Mouse (Mus musculus) hindbrain, embryonic 14.5 days (tissue): Measurements from ENCODE around the gene Ano5. TPM values are rescaled to one million over a fixed set of nuclear protein-coding genes. Genes with fewer than 3 reads are reported as not detected.

Experiments
- polyA plus RNA-seq: library from polyadenylated mRNA; unstranded; fragments of >200 nt; fragmentation: Nextera tagmentation; extraction: Ambion mirVana; gene quantifications from 2 replicates; pipeline ENCODE4 v1.2.1, GENCODE M21; 2014

Gene Ano5
- polyA plus RNA-seq, 1 experiment from 2014 or later, result 1.4 TPM

Other genes with a start within 250 kb of the Ano5 start
- 111 and 133 TPM in 2 replicates for gene Slc17a6, start 111.0 kb downstream of the Ano5 start, polyA plus RNA-seq